Mouse (Mus musculus): Measurements from ENCODE around the gene Olfr91. TPM values are rescaled to one million over a fixed set of nuclear protein-coding genes. Genes with fewer than 3 reads are reported as not detected.
"Not testable (repeated sequence)": the region's sequence is repeated elsewhere in the genome, so short reads cannot be mapped to it uniquely, and the experiment has no call there.

Olfr91 gene
- not detected in 2 replicates for polyA plus RNA-seq (2015; fragmentation: Nextera tagmentation; extraction: Ambion mirVana)

DNA sequence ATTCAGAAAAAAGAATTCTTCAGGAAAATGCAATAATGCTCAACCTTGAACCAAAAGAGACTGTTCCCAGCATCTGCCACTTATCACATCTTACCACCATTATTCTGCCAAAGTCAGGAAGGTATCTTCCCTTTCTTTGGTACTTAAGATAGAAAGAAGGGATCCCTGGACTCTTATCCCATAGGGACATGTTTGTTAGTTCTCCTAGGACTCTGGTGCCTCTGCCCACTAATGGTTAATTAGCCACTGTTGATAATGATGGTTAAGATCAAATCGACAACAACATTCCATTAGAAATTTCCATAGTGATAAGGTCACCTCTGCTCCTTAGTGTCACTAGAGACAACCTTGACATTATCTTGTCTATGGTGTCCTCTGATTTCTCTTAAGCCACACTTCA lies at the start of gene Olfr91:
Gene Olfr91 (minus strand): TSS at position 101 of the 400 bp plus-strand sequence.
- ATAC-seq (ENCODE audit: low FRiP score, low read depth): no peak
- H3K4me3 ChIP-seq: no peak within 1 kb of the TSS
- no peak within 1 kb of the TSS for H3K4me2 ChIP-seq
- no peaks in the 10 kb centered on the region for H3K9me3 ChIP-seq
- H3K36me3 ChIP-seq: no peaks in the 10 kb centered on the region
- H3K27ac ChIP-seq (replicated peaks): no peak within 1 kb of the TSS
- no peaks in the 10 kb centered on the region for H3K4me1 ChIP-seq (replicated peaks)
- H3K27me3 ChIP-seq: no peaks in the 10 kb centered on the region
- WGBS: 93% methylated on average over 1 of the region's 1 CpGs
- no peak within 1 kb of the TSS for H3K9ac ChIP-seq

DNA sequence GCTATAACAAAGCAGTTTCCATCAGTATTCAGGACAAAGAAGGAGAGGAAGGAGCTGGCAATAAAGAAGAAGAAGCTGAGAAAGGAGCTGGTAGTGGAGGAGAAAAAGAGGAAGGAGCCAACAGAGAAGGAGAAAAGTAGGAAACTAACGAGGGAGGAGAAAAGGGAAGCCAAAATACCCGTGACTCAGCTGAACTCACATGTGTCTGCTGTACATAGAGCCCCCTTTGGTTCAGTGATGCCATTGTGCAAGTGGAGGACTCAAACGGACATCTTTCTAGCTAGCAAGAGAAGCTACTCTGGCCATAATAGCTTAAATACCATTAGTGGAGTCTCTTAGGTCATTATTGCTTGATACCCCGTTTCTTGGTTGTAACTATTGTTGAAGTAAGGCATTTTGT lies 33.3 kb upstream of the Olfr91 start:
- not testable (repeated sequence) for H3K27ac ChIP-seq (replicated peaks); H3K4me2 ChIP-seq; H3K4me1 ChIP-seq (replicated peaks); H3K9me3 ChIP-seq; ATAC-seq (ENCODE audit: low FRiP score, low read depth); H3K36me3 ChIP-seq; H3K27me3 ChIP-seq; H3K4me3 ChIP-seq; H3K9ac ChIP-seq
- WGBS: 70% methylated on average over 4 of the region's 4 CpGs

DNA sequence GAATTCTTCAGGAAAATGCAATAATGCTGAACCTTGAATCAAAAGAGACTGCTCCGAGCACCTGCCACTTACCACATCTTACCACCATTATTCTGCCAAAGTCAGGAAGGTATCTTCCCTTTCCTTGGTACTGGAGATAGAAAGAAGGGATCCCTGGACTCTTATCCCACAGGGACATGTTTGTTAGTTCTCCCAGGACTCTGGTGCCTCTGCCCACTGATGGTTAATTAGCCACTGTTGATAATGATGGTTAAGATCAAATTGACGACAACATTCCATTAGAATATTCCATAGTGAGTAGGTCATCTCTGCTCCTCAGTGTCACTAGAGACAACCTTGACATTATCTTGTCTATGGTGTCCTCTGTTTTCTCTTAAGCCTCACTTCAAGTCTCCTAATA lies 21.9 kb upstream of the Olfr91 start, which contains the start of gene Olfr92:
Gene Olfr92 (minus strand): TSS at position 101 of the 400 bp plus-strand sequence.
- H3K9me3 ChIP-seq: no peaks in the 10 kb centered on the region

DNA sequence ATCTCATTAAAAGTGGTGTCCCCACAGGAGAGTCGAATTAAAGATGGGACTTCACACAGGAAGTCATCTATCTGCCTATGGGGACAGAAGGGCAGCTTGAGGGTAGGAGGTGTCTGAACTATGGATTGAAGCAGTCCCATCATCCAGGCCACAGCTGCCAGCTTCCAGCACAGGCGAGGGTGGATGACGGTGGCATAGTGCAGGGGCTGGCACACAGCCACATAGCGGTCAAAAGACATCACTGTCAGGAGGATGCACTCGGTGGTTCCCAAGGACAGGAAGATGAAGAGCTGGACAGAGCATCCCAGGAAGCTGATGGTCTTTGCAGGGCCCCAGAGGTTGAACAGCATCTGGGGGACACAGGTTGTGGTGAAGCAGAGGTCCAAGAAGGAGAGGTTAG lies 4.8 kb downstream of the Olfr91 start:
- 83% methylated on average over 5 of the region's 5 CpGs for WGBS

More for the DNA sequence above, 21.9 kb upstream of the Olfr91 start, which contains the start of gene Olfr92:
- no peak within 1 kb of the TSS for H3K4me2 ChIP-seq
- 86% methylated on average over 2 of the region's 2 CpGs for WGBS
- no peaks in the 10 kb centered on the region for H3K4me1 ChIP-seq (replicated peaks)
- no peaks in the 10 kb centered on the region for H3K36me3 ChIP-seq
- no peak for ATAC-seq (ENCODE audit: low FRiP score, low read depth)
- no peak within 1 kb of the TSS for H3K9ac ChIP-seq
- H3K27ac ChIP-seq (replicated peaks): no peak within 1 kb of the TSS
- H3K27me3 ChIP-seq: no peaks in the 10 kb centered on the region
- H3K4me3 ChIP-seq: no peak within 1 kb of the TSS

DNA sequence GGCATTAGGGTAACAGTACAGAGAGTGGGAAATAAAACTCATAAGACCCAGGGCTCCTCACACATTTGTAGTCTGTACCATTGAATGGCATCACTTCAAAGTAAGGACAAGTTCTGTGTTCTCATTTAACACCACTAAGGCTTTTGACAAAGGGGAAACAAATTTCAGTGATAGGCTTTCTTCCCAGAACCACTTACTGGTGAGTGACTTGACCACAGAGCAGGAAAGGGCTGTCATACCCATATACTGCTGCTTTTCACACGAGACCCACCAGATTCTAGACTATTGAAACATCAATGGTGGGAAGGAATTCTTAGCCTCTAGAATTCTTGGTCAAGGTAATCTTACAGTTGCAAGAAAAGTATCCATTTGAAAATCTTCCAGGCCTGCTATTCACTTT lies 5.9 kb downstream of the Olfr91 start:
- Histone ChIP-seq H3K9ac (no peak overlapping the region), H3K27ac (replicated peaks) (no peak overlapping the region), H3K4me2 (no peak overlapping the region), H3K36me3 (no peaks in the 10 kb centered on the region), H3K4me3 (no peak overlapping the region), H3K4me1 (replicated peaks) (no peaks in the 10 kb centered on the region), H3K9me3 (no peaks in the 10 kb centered on the region), H3K27me3 (no peaks in the 10 kb centered on the region)
- no peak for ATAC-seq (ENCODE audit: low FRiP score, low read depth)
- 78% methylated on average over 1 of the region's 1 CpGs for WGBS

More for the DNA sequence above, 4.8 kb downstream of the Olfr91 start:
- no peaks in the 10 kb centered on the region for H3K27me3 ChIP-seq
- H3K4me3 ChIP-seq: no peak overlapping the region
- H3K4me2 ChIP-seq: no peak overlapping the region
- H3K4me1 ChIP-seq (replicated peaks): no peaks in the 10 kb centered on the region
- no peaks in the 10 kb centered on the region for H3K36me3 ChIP-seq
- no peak overlapping the region for H3K9ac ChIP-seq
- no peak overlapping the region for H3K27ac ChIP-seq (replicated peaks)
- H3K9me3 ChIP-seq: no peaks in the 10 kb centered on the region
- no peak for ATAC-seq (ENCODE audit: low FRiP score, low read depth)

DNA sequence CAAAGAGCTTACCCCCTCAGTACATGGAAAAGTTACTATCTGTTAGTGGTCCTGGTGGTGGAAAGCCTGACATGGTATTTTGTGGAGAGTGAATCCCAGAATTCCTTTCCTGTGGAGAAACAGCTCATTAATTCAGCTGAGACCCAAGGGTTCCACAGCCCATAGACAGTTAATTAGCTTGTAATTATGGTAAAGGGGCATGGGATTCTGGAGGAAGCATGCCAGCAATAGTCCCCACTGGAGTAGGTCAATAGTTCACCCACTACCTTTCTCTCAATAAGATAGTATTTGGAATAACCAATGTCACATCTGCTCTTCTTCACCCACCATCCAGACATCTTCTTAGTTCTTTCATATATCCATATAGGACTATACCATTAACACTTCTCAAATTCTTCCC lies 9.7 kb downstream of the Olfr91 start, which contains the start of gene Olfr90:
Gene Olfr90 (minus strand): TSS at position 101 of the 400 bp plus-strand sequence.
- no peak for ATAC-seq (ENCODE audit: low FRiP score, low read depth)
- Histone ChIP-seq H3K4me2 (no peak within 1 kb of the TSS), H3K27me3 (no peaks in the 10 kb centered on the region)

DNA sequence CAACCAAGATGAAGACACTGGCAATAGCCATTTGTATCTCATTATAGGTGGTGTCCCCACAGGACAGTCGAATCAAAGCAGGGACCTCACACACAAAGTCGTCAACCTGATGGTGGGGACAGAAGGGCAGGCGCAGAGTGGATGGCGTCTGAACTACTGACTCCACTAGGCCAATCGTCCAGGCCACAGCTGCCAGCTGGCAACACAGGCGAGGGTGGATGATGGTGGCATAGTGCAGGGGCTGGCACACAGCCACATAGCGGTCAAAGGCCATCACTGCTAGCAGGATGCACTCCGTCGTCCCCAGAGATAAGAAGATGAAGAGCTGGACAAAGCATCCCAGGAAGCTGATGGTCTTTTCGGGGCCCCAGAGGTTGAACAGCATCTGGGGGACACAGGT lies 12.5 kb downstream of the Olfr91 start:
- 79% methylated on average over 10 of the region's 10 CpGs for WGBS
- no peaks in the 10 kb centered on the region for H3K9me3 ChIP-seq
- ATAC-seq (ENCODE audit: low FRiP score, low read depth): no peak
- no peak overlapping the region for H3K27ac ChIP-seq (replicated peaks)
- no peak overlapping the region for H3K4me2 ChIP-seq
- H3K4me1 ChIP-seq (replicated peaks): no peaks in the 10 kb centered on the region
- H3K27me3 ChIP-seq: no peaks in the 10 kb centered on the region
- no peak overlapping the region for H3K4me3 ChIP-seq
- H3K36me3 ChIP-seq: no peaks in the 10 kb centered on the region
- H3K9ac ChIP-seq: no peak overlapping the region

More for the DNA sequence above, 9.7 kb downstream of the Olfr91 start, which contains the start of gene Olfr90:
- Histone ChIP-seq H3K9ac (no peak within 1 kb of the TSS), H3K9me3 (no peaks in the 10 kb centered on the region), H3K36me3 (no peaks in the 10 kb centered on the region), H3K4me3 (no peak within 1 kb of the TSS), H3K4me1 (replicated peaks) (no peaks in the 10 kb centered on the region), H3K27ac (replicated peaks) (no peak within 1 kb of the TSS)

DNA sequence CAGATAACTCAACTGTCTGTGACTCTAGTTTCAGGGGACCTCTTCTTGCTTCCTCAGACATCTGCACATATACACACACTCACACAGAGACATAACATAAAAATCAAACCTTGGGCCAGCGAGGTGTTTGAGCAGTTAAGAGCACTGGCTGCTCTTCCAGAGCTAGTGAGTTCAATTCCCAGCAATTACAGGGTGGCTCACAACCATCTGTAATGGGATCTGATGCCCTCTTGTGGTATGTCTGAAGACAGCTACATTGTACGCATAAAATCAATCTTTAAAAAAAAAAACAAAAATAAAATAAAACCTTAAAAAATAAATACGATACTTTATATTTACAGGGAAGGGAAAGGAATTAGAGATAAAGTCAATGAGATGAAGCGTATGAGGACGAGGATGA lies 13.4 kb downstream of the Olfr91 start:
- Histone ChIP-seq H3K4me2 (no peak overlapping the region), H3K9ac (no peak overlapping the region), H3K27ac (replicated peaks) (no peak overlapping the region), H3K9me3 (no peaks in the 10 kb centered on the region), H3K27me3 (no peaks in the 10 kb centered on the region), H3K4me1 (replicated peaks) (no peaks in the 10 kb centered on the region; the same call in none of the 2 replicates), H3K4me3 (no peak overlapping the region), H3K36me3 (no peaks in the 10 kb centered on the region)
- no peak for ATAC-seq (ENCODE audit: low FRiP score, low read depth)
- 68% methylated on average over 5 of the region's 5 CpGs for WGBS

DNA sequence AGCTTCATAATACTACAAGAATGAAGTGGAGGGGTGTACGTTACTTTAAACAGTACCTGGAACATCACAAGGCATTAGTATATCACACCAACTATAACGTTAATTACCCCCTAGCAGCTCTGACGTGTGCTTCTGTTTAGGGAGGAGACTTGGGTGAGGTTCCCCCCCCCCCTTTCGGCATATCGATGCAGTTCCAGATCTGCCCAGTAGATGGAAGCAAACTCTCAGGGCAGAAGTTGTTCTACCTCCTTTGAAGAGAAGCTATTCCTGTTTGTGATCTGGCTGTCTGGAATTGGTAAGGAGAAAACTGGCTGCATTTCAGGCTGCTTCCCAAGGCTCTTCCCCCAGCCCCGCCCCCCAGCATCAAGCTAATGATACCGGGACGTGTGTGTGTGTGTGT lies 14.8 kb downstream of the Olfr91 start:
- WGBS: 3% methylated on average over 8 of the region's 8 CpGs

DNA sequence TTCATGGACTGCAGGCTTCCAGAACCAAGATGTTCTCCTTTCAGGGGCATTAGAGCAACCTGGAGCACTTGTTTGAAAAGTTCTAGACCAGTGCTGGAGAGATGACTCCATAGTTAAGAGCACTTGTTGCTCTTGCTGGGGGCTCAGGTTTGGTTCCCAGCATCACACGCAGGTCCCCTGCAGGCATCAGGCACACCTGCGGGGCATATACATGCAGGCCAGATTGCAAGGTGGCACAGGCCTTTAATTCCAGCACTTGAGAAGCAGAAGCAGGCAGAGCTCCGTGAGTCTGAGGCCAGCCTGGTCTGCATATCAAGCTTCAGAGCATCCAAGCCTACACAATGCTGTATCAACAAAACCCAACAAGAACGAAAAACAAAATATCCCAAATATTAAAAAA lies 16.4 kb downstream of the Olfr91 start:
- no peak for ATAC-seq (ENCODE audit: low FRiP score, low read depth)
- H3K9me3 ChIP-seq: no peaks in the 10 kb centered on the region
- H3K36me3 ChIP-seq: no peaks in the 10 kb centered on the region
- no peak overlapping the region for H3K4me3 ChIP-seq
- no peak overlapping the region for H3K9ac ChIP-seq
- H3K27ac ChIP-seq (replicated peaks): no peak overlapping the region
- H3K4me2 ChIP-seq: no peak overlapping the region
- no peaks in the 10 kb centered on the region for H3K27me3 ChIP-seq
- peaks cover 11% of the 10 kb centered on the region for H3K4me1 ChIP-seq (replicated peaks)
- WGBS: 93% methylated on average over 4 of the region's 4 CpGs

More for the DNA sequence above, 14.8 kb downstream of the Olfr91 start:
- no peaks in the 10 kb centered on the region for H3K36me3 ChIP-seq
- ATAC-seq (ENCODE audit: low FRiP score, low read depth): peak; percentile 48; the same call in 1 of the 2 replicates
- no peak overlapping the region for H3K4me2 ChIP-seq
- no peaks in the 10 kb centered on the region for H3K27me3 ChIP-seq
- H3K4me1 ChIP-seq (replicated peaks): peaks cover 11% of the 10 kb centered on the region
- no peak overlapping the region for H3K9ac ChIP-seq
- no peaks in the 10 kb centered on the region for H3K9me3 ChIP-seq
- H3K27ac ChIP-seq (replicated peaks): no peak overlapping the region
- no peak overlapping the region for H3K4me3 ChIP-seq

DNA sequence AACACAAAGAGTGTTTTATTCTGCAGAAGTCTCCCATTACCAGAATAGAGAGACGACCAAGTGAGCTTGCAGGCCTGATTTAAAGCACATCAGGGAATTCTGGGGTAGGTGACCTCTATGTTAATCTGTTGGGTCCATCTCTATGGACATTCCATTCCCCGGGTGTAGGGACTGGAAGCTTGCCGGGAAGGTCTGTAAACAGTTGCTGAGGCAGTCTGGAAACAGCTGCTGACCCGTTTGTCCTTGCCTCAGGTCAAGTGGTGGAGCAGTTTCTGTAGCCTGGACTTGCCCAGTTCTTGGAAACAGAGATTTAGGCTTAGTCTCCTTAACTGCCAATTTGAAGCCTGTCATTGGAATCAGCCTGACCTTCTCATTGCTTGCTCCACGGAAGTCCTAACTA lies 18.0 kb downstream of the Olfr91 start:
- WGBS: 19% methylated on average over 5 of the region's 5 CpGs
- no peak overlapping the region for H3K4me3 ChIP-seq

DNA sequence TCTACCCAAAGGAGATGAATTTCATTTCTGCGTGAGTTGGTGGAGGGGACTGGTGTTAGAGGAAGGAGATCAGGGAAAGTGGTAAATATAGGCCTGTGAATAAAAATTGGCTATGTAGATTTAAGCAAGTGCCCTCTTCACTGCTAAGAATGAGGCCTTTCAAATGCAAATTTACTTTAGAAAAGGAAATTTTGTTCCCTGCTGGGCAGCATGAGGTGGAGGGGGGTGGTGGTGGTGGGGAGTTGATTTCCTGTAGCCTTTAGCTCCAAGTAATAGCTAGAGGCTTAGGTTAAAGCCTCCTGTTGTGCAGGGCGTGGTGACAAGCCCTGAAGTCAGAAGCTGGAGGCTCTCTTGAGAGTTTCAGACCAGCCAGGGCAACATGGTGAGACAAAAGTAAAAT lies 19.1 kb downstream of the Olfr91 start:
- ATAC-seq (ENCODE audit: low FRiP score, low read depth): no peak
- Histone ChIP-seq H3K9ac (no peak overlapping the region), H3K36me3 (peaks cover 26% of the 10 kb centered on the region), H3K4me3 (no peak overlapping the region), H3K4me2 (0 out of 2 replicates have a peak overlapping the region, but pooled peaks have one; percentile 1), H3K27ac (replicated peaks) (0 out of 2 replicates have a peak overlapping the region, but pooled peaks have one; percentile 20), H3K27me3 (no peaks in the 10 kb centered on the region), H3K9me3 (no peaks in the 10 kb centered on the region), H3K4me1 (replicated peaks) (peaks cover 11% of the 10 kb centered on the region)
- WGBS: 1% methylated on average over 2 of the region's 2 CpGs

More for the DNA sequence above, 18.0 kb downstream of the Olfr91 start:
- Histone ChIP-seq H3K36me3 (peaks cover 15% of the 10 kb centered on the region), H3K27me3 (no peaks in the 10 kb centered on the region), H3K9me3 (no peaks in the 10 kb centered on the region), H3K27ac (replicated peaks) (no peak overlapping the region), H3K4me2 (no peak overlapping the region), H3K4me1 (replicated peaks) (peaks cover 11% of the 10 kb centered on the region), H3K9ac (no peak overlapping the region)
- ATAC-seq (ENCODE audit: low FRiP score, low read depth): no peak

DNA sequence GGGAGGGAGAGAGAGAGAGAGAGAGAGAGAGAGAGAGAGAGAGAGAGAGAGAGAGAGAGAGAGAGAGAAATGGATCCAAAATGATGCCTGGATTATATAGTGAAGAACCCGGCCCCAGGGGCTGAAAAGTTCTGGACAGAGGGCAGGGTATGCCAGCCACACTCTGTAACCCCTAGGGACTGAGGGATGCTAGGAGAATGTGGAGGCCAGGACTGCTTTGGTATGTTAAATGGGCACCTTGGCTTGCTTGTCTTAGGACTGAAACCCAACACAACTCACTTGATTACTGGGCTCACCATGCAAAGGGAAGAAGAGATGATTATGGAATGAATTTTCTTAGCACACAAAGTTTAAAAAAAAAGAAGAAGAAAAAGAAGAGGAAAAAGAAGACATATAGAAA lies 19.9 kb downstream of the Olfr91 start:
- no peak overlapping the region for H3K4me2 ChIP-seq
- H3K9me3 ChIP-seq: no peaks in the 10 kb centered on the region
- H3K4me3 ChIP-seq: no peak overlapping the region
- ATAC-seq (ENCODE audit: low FRiP score, low read depth): no peak
- no peak overlapping the region for H3K27ac ChIP-seq (replicated peaks)
- peaks cover 29% of the 10 kb centered on the region for H3K36me3 ChIP-seq
- no peaks in the 10 kb centered on the region for H3K27me3 ChIP-seq
- WGBS: 6% methylated on average over 1 of the region's 1 CpGs
- peaks cover 11% of the 10 kb centered on the region for H3K4me1 ChIP-seq (replicated peaks)
- no peak overlapping the region for H3K9ac ChIP-seq

Measured in hindbrain, embryonic 15.5 days (tissue).